ENCODE assay signal across 16 mouse cellular contexts in genomic region chr10:119980032-119980431, GRCm38 (mm10).
DNase-seq lines count a peak whose midpoint lies in the region; ATAC-seq lines count a peak whose summit lies in the region.
"Had no signal": no experiment of that assay in that cellular context is flagged by ENCODE, and none has a peak within 500 bp of the region (broad histone marks: within the 10 kb centered on the region; RNA-seq: fewer than 3 reads in every experiment).

No protein-coding gene starts in this region.

- H3K36me3 ChIP-seq in forebrain, embryonic 11.5 days (ENCODE audit: control insufficient read depth, insufficient read depth, low read length), result no peaks in the 10 kb centered on the region
- no peaks in the 10 kb centered on the region for H3K36me3 ChIP-seq in forebrain, embryonic 16.5 days (ENCODE audit: control insufficient read depth, insufficient read depth)
- H3K36me3 ChIP-seq in limb, embryonic 12.5 days, result no peaks in the 10 kb centered on the region
- H3K36me3 ChIP-seq in limb, embryonic 10.5 days, result no peaks in the 10 kb centered on the region
- no peaks in the 10 kb centered on the region for H3K36me3 ChIP-seq in forebrain, embryonic 12.5 days (replicated peaks)
- H3K36me3 ChIP-seq in midbrain, embryonic 15.5 days (replicated peaks), result no peaks in the 10 kb centered on the region
- H3K36me3 ChIP-seq: neural tube, embryonic 12.5 days had no signal

- H3K4me1 ChIP-seq in forebrain, embryonic 11.5 days (replicated peaks; ENCODE audit: control insufficient read depth, insufficient read depth, low read length), result no peaks in the 10 kb centered on the region; the same call in 1 of the 2 replicates
- peaks cover 5% of the 10 kb centered on the region for H3K4me1 ChIP-seq in forebrain, embryonic 16.5 days (replicated peaks; ENCODE audit: control insufficient read depth, insufficient read depth, low read length)
- H3K4me1 ChIP-seq in limb, embryonic 12.5 days (replicated peaks), result peaks cover 9% of the 10 kb centered on the region
- H3K4me1 ChIP-seq in limb, embryonic 10.5 days, result peaks cover 12% of the 10 kb centered on the region; the same call in 1 of the 2 replicates
- peaks cover 11% of the 10 kb centered on the region for H3K4me1 ChIP-seq in forebrain, embryonic 12.5 days
- peaks cover 4% of the 10 kb centered on the region for H3K4me1 ChIP-seq in midbrain, embryonic 15.5 days
- H3K4me1 ChIP-seq: megakaryocyte, embryonic 14.5 days; neural tube, embryonic 12.5 days had no signal

- H3K9ac ChIP-seq in forebrain, embryonic 11.5 days (ENCODE audit: low read length), result no peak overlapping the region
- H3K9ac ChIP-seq in forebrain, embryonic 16.5 days (replicated peaks; ENCODE audit: low read depth, low read length), result no peak overlapping the region
- H3K9ac ChIP-seq in limb, embryonic 12.5 days (replicated peaks), result no peak overlapping the region
- H3K9ac ChIP-seq in forebrain, embryonic 12.5 days, result no peak overlapping the region
- no peak overlapping the region for H3K9ac ChIP-seq in midbrain, embryonic 15.5 days
- H3K9ac ChIP-seq: lung, embryonic 14.5 days; neural tube, embryonic 12.5 days had no signal

- H3K4me3 ChIP-seq in forebrain, embryonic 11.5 days (ENCODE audit: low read depth, low read length), result no peak overlapping the region
- no peak overlapping the region for H3K4me3 ChIP-seq in forebrain, embryonic 16.5 days (replicated peaks; ENCODE audit: low read length)
- no peak overlapping the region for H3K4me3 ChIP-seq in limb, embryonic 12.5 days (replicated peaks)
- no peak overlapping the region for H3K4me3 ChIP-seq in limb, embryonic 10.5 days
- no peak overlapping the region for H3K4me3 ChIP-seq in forebrain, embryonic 12.5 days (replicated peaks)
- H3K4me3 ChIP-seq in midbrain, embryonic 15.5 days, result no peak overlapping the region
- H3K4me3 ChIP-seq: megakaryocyte, embryonic 14.5 days; neural tube, embryonic 12.5 days had no signal

- 0 out of 2 replicates have a peak overlapping the region, but pooled peaks have one; percentile 34 for H3K27ac ChIP-seq in forebrain, embryonic 11.5 days (ENCODE audit: low read depth, low read length)
- H3K27ac ChIP-seq in forebrain, embryonic 16.5 days (ENCODE audit: low read length), result no peak overlapping the region
- H3K27ac ChIP-seq in limb, embryonic 12.5 days, result no peak overlapping the region
- H3K27ac ChIP-seq in limb, embryonic 10.5 days, result no peak overlapping the region
- peak overlapping the region; percentile 42; the same call in 1 of the 2 replicates for H3K27ac ChIP-seq in forebrain, embryonic 12.5 days
- H3K27ac ChIP-seq in midbrain, embryonic 15.5 days, result peak overlapping the region; percentile 28; the same call in 1 of the 2 replicates
- H3K27ac ChIP-seq: neural tube, embryonic 12.5 days had no signal

- 0 out of 2 replicates have a peak, but pooled peaks have one; percentile 4 for ATAC-seq in forebrain, embryonic 11.5 days (replicated peaks; ENCODE audit: low FRiP score)
- no peak for ATAC-seq in forebrain, embryonic 16.5 days
- no peak for ATAC-seq in limb, embryonic 12.5 days (ENCODE audit: insufficient number of reproducible peaks, insufficient read depth, low FRiP score, low TSS enrichment, low read depth)
- ATAC-seq in forebrain, embryonic 12.5 days (ENCODE audit: low FRiP score), result 0 out of 2 replicates have a peak, but pooled peaks have one; percentile 39
- ATAC-seq in midbrain, embryonic 15.5 days (replicated peaks), result peak; percentile 56
- ATAC-seq: intestine, embryonic 16.5 days had no signal

- peak; percentile 61 for DNase-seq in forebrain, embryonic 11.5 days (ENCODE audit: low spot score)
- no peak for DNase-seq in limb, embryonic 10.5 days (ENCODE audit: low spot score)
- no peak for DNase-seq in urinary bladder, postnatal 25 days (ENCODE audit: low spot score)
- no peak for DNase-seq in spleen, postnatal 4 days (ENCODE audit: low spot score in 2 of 2)
- DNase-seq: cerebellum, adult 11 months; kidney, postnatal 36 days; layer of hippocampus, postnatal 36 days; liver; lung, embryonic 14.5 days had no signal

- no peaks in the 10 kb centered on the region for H3K27me3 ChIP-seq in forebrain, embryonic 11.5 days (ENCODE audit: control insufficient read depth, insufficient read depth, low read length)
- no peaks in the 10 kb centered on the region for H3K27me3 ChIP-seq in forebrain, embryonic 16.5 days (replicated peaks; ENCODE audit: control insufficient read depth, insufficient read depth, low read length)
- no peaks in the 10 kb centered on the region for H3K27me3 ChIP-seq in limb, embryonic 12.5 days
- H3K27me3 ChIP-seq in limb, embryonic 10.5 days (ENCODE audit: low read depth, poor library complexity, severe bottlenecking), result no peaks in the 10 kb centered on the region
- H3K27me3 ChIP-seq in forebrain, embryonic 12.5 days, result no peaks in the 10 kb centered on the region
- H3K27me3 ChIP-seq in midbrain, embryonic 15.5 days (replicated peaks), result no peaks in the 10 kb centered on the region
- H3K27me3 ChIP-seq: megakaryocyte, embryonic 14.5 days; neural tube, embryonic 12.5 days had no signal

- no peaks in the 10 kb centered on the region for H3K9me3 ChIP-seq in forebrain, embryonic 11.5 days (ENCODE audit: control insufficient read depth, low read length)
- H3K9me3 ChIP-seq in forebrain, embryonic 16.5 days (ENCODE audit: control insufficient read depth, low read length), result no peaks in the 10 kb centered on the region
- no peaks in the 10 kb centered on the region for H3K9me3 ChIP-seq in limb, embryonic 12.5 days
- H3K9me3 ChIP-seq in limb, embryonic 10.5 days (replicated peaks), result no peaks in the 10 kb centered on the region
- H3K9me3 ChIP-seq in forebrain, embryonic 12.5 days, result no peaks in the 10 kb centered on the region
- H3K9me3 ChIP-seq in midbrain, embryonic 15.5 days, result no peaks in the 10 kb centered on the region
- H3K9me3 ChIP-seq: neural tube, embryonic 12.5 days had no signal

- no peak overlapping the region for H3K4me2 ChIP-seq in forebrain, embryonic 11.5 days (ENCODE audit: low read depth, low read length, severe bottlenecking)
- H3K4me2 ChIP-seq in forebrain, embryonic 16.5 days (ENCODE audit: low read length), result no peak overlapping the region
- peak overlapping the region; percentile 30 for H3K4me2 ChIP-seq in limb, embryonic 12.5 days
- H3K4me2 ChIP-seq in forebrain, embryonic 12.5 days, result peak overlapping the region; percentile 31
- H3K4me2 ChIP-seq in midbrain, embryonic 15.5 days, result no peak overlapping the region
- H3K4me2 ChIP-seq: lung, embryonic 14.5 days; neural tube, embryonic 12.5 days had no signal

- 23% methylated on average over 11 of the region's 11 CpGs for WGBS in forebrain, embryonic 11.5 days
- 22% methylated on average over 11 of the region's 11 CpGs for WGBS in forebrain, embryonic 16.5 days
- 53% methylated on average over 11 of the region's 11 CpGs for WGBS in limb, embryonic 12.5 days
- WGBS in limb, embryonic 10.5 days, result 59% methylated on average over 11 of the region's 11 CpGs
- 21% methylated on average over 11 of the region's 11 CpGs for WGBS in forebrain, embryonic 12.5 days
- WGBS in midbrain, embryonic 15.5 days, result 17% methylated on average over 11 of the region's 11 CpGs

Comparison
In these comparisons a context has a peak if more than half of its experiments do, and no peak if none do; other contexts are left out.
1. ATAC-seq: peak in forebrain, embryonic 11.5 days (single experiment), forebrain, embryonic 12.5 days (single experiment) and midbrain, embryonic 15.5 days (single experiment); none in forebrain, embryonic 16.5 days (single experiment) and limb, embryonic 12.5 days (single experiment).
2. H3K27ac ChIP-seq: peak in forebrain, embryonic 11.5 days (single experiment), forebrain, embryonic 12.5 days (single experiment) and midbrain, embryonic 15.5 days (single experiment); none in forebrain, embryonic 16.5 days (single experiment), limb, embryonic 12.5 days (single experiment) and limb, embryonic 10.5 days (single experiment).
3. H3K4me2 ChIP-seq: peak in limb, embryonic 12.5 days (single experiment) and forebrain, embryonic 12.5 days (single experiment); none in forebrain, embryonic 11.5 days (single experiment), forebrain, embryonic 16.5 days (single experiment) and midbrain, embryonic 15.5 days (single experiment).